Mouse (Mus musculus) adrenal gland (tissue): ENCODE measurements around the gene 4921536K21Rik.

ENCODE experiments used
- intact Hi-C: fragments of 180-260 bp; cut with DNase I; formaldehyde crosslinking; loops from one replicate; pipeline ENCODE4 v1.15.1; 2025

Gene 4921536K21Rik

GRCm38 (mm10) chr11:3859778-3860177 is 35.1 kb downstream of the 4921536K21Rik start:
- intact Hi-C loops, result no loop called here

GRCm38 (mm10) chr11:3857902-3858301 is 37.0 kb downstream of the 4921536K21Rik start:
- intact Hi-C loops, result no loop called here

- intact Hi-C loops, result no loop called here
These were observed 39.1 kb downstream of the 4921536K21Rik start for GRCm38 (mm10) chr11:3855846-3856245.

GRCm38 (mm10) chr11:3854156-3854555 is 40.7 kb downstream of the 4921536K21Rik start:
- intact Hi-C loops, result no loop called here

GRCm38 (mm10) chr11:3853481-3854034 is 41.3 kb downstream of the 4921536K21Rik start:
- intact Hi-C loops, result no loop called here

- intact Hi-C loops, result no loop called here
These were observed 41.9 kb downstream of the 4921536K21Rik start for GRCm38 (mm10) chr11:3853031-3853430.

GRCm38 (mm10) chr11:3851872-3852271 is 43.0 kb downstream of the 4921536K21Rik start:
- intact Hi-C loops, result no loop called here

- intact Hi-C loops, result no loop called here
These were observed 44.1 kb downstream of the 4921536K21Rik start for GRCm38 (mm10) chr11:3850746-3851277.

- intact Hi-C loops, result no loop called here
These were observed 44.6 kb downstream of the 4921536K21Rik start for GRCm38 (mm10) chr11:3850315-3850614.

- intact Hi-C loops, result no loop called here
These were observed 45.2 kb downstream of the 4921536K21Rik start for GRCm38 (mm10) chr11:3849469-3850314.

GRCm38 (mm10) chr11:3846351-3846750 is 48.5 kb downstream of the 4921536K21Rik start:
- intact Hi-C loops, result no loop called here

- intact Hi-C loops, result no loop called here
These were observed 50.8 kb downstream of the 4921536K21Rik start for GRCm38 (mm10) chr11:3843943-3844734.
